Mouse (Mus musculus) stomach, embryonic 14.5 days (tissue): ENCODE results near the gene Mogat1. TPM values are rescaled to one million over a fixed set of nuclear protein-coding genes. Genes with fewer than 3 reads are reported as not detected.
"Not testable (repeated sequence)": the region's sequence is repeated elsewhere in the genome, so short reads cannot be mapped to it uniquely, and the experiment has no call there.

Experiments
- ATAC-seq: fragments of 200-750 bp; cut with Nextera tagmentation; 2 replicates; pipeline ENCODE4 v1.8.0; 2017; ENCODE audit warnings: low read depth, moderate TSS enrichment; ENCODE audit not compliant: insufficient number of reproducible peaks, insufficient read depth, low FRiP score
- H3K27ac ChIP-seq: fragments of 300-500 bp; sonication (generic); 2 replicates; pipeline ENCODE4 v1.5.1; 2014; ENCODE audit warnings: mild to moderate bottlenecking, low read length, moderate library complexity, mixed read lengths
- H3K27me3 ChIP-seq: fragments of 300-500 bp; sonication (generic); 2 replicates; pipeline ENCODE4 v1.6.1; 2014; ENCODE audit warnings: low read length, control low read depth, mixed read lengths; ENCODE audit not compliant: control insufficient read depth, insufficient read depth
- H3K36me3 ChIP-seq: fragments of 300-500 bp; sonication (generic); 2 replicates; pipeline ENCODE4 v1.6.1; 2014; ENCODE audit warnings: mild to moderate bottlenecking, control low read depth, low read length, moderate library complexity, mixed read lengths; ENCODE audit not compliant: control insufficient read depth, insufficient read depth
- H3K4me1 ChIP-seq: fragments of 300-500 bp; sonication (generic); 2 replicates; pipeline ENCODE4 v1.6.1; 2014; ENCODE audit warnings: low read length, control low read depth, mixed read lengths; ENCODE audit not compliant: control insufficient read depth, insufficient read depth
- H3K4me2 ChIP-seq: fragments of 300-500 bp; sonication (generic); replicated peaks from 2 replicates; pipeline ENCODE4 v1.6.1; 2014; ENCODE audit warnings: low read depth, low read length, control low read depth
- H3K4me3 ChIP-seq: fragments of 300-500 bp; sonication (generic); 2 replicates; pipeline ENCODE4 v1.5.1; 2014; ENCODE audit warnings: low read depth, low read length, control low read depth
- H3K9ac ChIP-seq: fragments of 300-500 bp; sonication (generic); replicated peaks from 2 replicates; pipeline ENCODE4 v1.6.1; 2014; ENCODE audit warnings: low read depth, mild to moderate bottlenecking, control low read depth, low read length, moderate library complexity, mixed read lengths
- H3K9me3 ChIP-seq: fragments of 300-500 bp; sonication (generic); 2 replicates; pipeline ENCODE4 v1.6.1; 2016; ENCODE audit warnings: low read depth, low read length, control low read depth; ENCODE audit not compliant: control insufficient read depth
- WGBS: fragments of 180-500 bp; shearing (Covaris S2); extraction: QIAGEN DNeasy Blood & Tissue Kit; methylation state at CpG from one replicate; pipeline ENCODE4 v1.1.7; 2014; 5-methylcytosine and 5-hydroxymethylcytosine counted together
- polyA plus RNA-seq: library from polyadenylated mRNA; unstranded; fragments of >200 nt; fragmentation: Nextera tagmentation; extraction: Ambion mirVana; gene quantifications from 2 replicates; pipeline ENCODE4 v1.2.1, GENCODE M21; 2014

Mogat1 gene
- polyA plus RNA-seq, 1 experiment from 2014 or later: not detected

DNA sequence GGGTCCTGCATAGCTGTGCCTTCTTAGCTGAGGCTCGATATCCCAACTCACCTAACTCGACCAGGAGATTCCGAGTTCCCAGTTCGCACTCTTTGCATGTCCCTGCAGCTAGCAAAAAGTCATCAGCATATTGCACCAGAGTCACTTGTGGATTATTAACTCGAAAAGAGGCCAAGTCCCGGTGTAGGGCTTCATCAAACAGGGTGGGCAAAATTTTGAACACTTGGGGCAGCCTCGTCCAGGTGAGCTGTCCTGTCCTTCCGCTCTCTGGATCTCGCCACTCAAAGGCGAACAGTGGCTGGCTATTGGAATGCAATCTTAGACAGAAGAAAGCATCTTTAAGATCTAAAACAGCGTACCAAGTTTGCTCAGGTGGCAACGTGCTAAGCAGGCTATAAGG is 8.9 kb upstream of the Mogat1 start:
- ATAC-seq, H3K9ac ChIP-seq, H3K9me3 ChIP-seq, H3K4me2 ChIP-seq, H3K4me1 ChIP-seq, H3K36me3 ChIP-seq, H3K4me3 ChIP-seq, H3K27ac ChIP-seq, H3K27me3 ChIP-seq: not testable (repeated sequence)
- 89% methylated on average over 12 of the region's 12 CpGs for WGBS

DNA sequence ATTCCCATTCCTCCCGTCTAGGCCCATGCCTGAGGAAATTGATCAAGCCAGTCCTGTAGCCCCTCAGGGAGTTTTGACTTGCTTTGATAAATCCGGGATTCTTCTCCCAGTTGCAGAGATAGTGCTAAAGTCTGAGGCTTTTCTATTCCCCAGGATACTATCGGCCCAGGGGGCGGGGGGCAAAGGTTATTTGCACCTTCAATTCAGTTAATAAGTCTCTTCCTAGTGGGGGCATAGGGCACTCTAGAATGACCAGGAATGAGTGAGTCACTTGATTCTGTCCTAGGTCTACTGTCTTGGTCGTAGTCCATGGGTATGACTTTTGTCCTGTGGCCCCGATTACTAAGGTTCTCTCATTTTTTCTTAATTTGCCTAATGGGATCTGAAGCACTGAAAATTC is 8.3 kb upstream of the Mogat1 start:
- Histone ChIP-seq H3K36me3 (no peaks in the 10 kb centered on the region), H3K9me3 (no peaks in the 10 kb centered on the region), H3K27me3 (no peaks in the 10 kb centered on the region), H3K4me3 (no peak overlapping the region), H3K9ac (no peak overlapping the region), H3K4me1 (no peaks in the 10 kb centered on the region), H3K4me2 (no peak overlapping the region), H3K27ac (no peak overlapping the region)
- WGBS: 93% methylated on average over 6 of the region's 6 CpGs
- no peak for ATAC-seq

DNA sequence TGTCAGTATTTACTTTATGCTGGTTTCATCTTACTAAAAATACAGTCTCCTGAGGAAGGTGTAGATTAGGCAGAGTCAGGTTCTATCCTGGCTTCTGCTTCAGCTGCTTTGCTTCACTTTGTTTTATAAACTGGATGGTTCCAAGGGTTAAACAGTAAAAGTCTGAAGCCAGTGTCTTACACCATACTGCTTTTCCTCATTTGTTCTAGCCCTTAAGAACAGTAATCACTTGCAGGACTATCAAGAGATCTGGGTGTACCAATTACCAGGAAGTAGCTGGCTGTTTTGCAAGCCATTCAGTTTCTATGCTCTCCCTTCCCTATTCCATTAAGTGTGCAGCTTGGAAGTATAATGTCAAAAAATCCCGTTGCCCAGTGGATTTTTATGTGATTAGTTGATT is 3.7 kb upstream of the Mogat1 start:
- ATAC-seq: no peak
- no peaks in the 10 kb centered on the region for H3K27me3 ChIP-seq
- H3K4me1 ChIP-seq: no peaks in the 10 kb centered on the region
- no peak overlapping the region for H3K9ac ChIP-seq
- H3K4me2 ChIP-seq: no peak overlapping the region
- no peak overlapping the region for H3K4me3 ChIP-seq
- no peak overlapping the region for H3K27ac ChIP-seq
- no peaks in the 10 kb centered on the region for H3K36me3 ChIP-seq
- WGBS: 39% methylated on average over 1 of the region's 1 CpGs
- H3K9me3 ChIP-seq: no peaks in the 10 kb centered on the region

- H3K9ac ChIP-seq: no peak within 1 kb of the TSS
- no peaks in the 10 kb centered on the region for H3K4me1 ChIP-seq
- peak within 1 kb of the TSS; percentile 46 for H3K4me2 ChIP-seq
- peak within 1 kb of the TSS; percentile 10 for H3K4me3 ChIP-seq
- no peak within 1 kb of the TSS for H3K27ac ChIP-seq
- peak; percentile 49; the same call in 1 of the 2 replicates for ATAC-seq
- 4% methylated on average over 25 of the region's 25 CpGs for WGBS
- no peaks in the 10 kb centered on the region for H3K27me3 ChIP-seq
- no peaks in the 10 kb centered on the region for H3K36me3 ChIP-seq
- no peaks in the 10 kb centered on the region for H3K9me3 ChIP-seq
Observed at GRCm38 (mm10) chr1:78511621-78512160, 900 bp downstream of the Mogat1 start, which contains the start of gene BC035947. TSS of gene BC035947 (minus strand) at chr1:78512158.

- H3K9me3 ChIP-seq: no peaks in the 10 kb centered on the region
- WGBS: 82% methylated on average over 8 of the region's 8 CpGs
- no peaks in the 10 kb centered on the region for H3K4me1 ChIP-seq
- H3K27me3 ChIP-seq: no peaks in the 10 kb centered on the region
- H3K27ac ChIP-seq: no peak overlapping the region
- H3K4me3 ChIP-seq: no peak overlapping the region
- no peak overlapping the region for H3K4me2 ChIP-seq
- H3K36me3 ChIP-seq: no peaks in the 10 kb centered on the region
- no peak overlapping the region for H3K9ac ChIP-seq
- no peak for ATAC-seq
Observed at GRCm38 (mm10) chr1:78512756-78513155, 2.0 kb downstream of the Mogat1 start.

GRCm38 (mm10) chr1:78518907-78519306 is 8.1 kb downstream of the Mogat1 start:
- Histone ChIP-seq H3K4me3 (no peak overlapping the region), H3K36me3 (no peaks in the 10 kb centered on the region), H3K4me2 (no peak overlapping the region), H3K9me3 (no peaks in the 10 kb centered on the region), H3K27me3 (no peaks in the 10 kb centered on the region), H3K27ac (no peak overlapping the region), H3K4me1 (no peaks in the 10 kb centered on the region), H3K9ac (no peak overlapping the region)
- WGBS: 87% methylated on average over 7 of the region's 7 CpGs
- no peak for ATAC-seq

DNA sequence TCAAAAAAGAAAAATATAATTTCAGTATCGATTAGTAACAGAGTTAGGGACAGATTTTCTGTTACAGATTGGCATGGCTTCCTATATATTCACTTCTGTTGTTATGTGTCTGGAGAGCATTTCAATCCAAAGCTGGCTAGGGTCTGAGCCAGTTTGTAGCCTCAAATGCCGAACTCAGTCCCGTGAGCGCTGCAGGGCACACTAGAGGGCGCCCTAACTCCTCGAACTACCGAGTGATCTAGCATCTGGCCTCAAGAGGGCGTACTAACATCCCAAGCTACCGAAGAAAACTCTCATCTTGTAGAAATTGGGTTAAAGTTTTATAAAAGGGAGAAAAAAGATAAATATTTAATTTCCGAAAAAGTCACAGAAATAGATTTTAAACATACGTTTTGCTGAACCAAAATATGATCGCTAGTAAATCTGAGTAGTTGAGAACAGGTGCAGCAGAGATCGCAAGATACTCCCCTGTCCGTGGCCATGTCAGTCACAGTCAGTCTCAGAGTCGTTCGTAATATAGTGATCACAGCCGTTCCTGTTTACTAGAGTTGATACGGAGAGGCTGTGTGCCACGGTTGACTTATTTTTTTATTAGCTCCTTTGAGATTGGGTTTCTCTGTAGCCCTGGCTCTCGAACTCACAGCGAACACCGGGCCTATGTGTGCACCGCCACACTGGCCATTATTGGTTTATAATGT is 14.5 kb downstream of the Mogat1 start:
- Histone ChIP-seq H3K9me3 (no peaks in the 10 kb centered on the region), H3K4me2 (no peak overlapping the region), H3K4me1 (no peaks in the 10 kb centered on the region), H3K27me3 (no peaks in the 10 kb centered on the region), H3K36me3 (no peaks in the 10 kb centered on the region), H3K4me3 (no peak overlapping the region), H3K27ac (no peak overlapping the region), H3K9ac (no peak overlapping the region)
- WGBS: 50% methylated on average over 23 of the region's 23 CpGs
- ATAC-seq: no peak

- H3K4me1 ChIP-seq: no peaks in the 10 kb centered on the region
- H3K36me3 ChIP-seq: no peaks in the 10 kb centered on the region
- 85% methylated on average over 3 of the region's 3 CpGs for WGBS
- no peak overlapping the region for H3K4me2 ChIP-seq
- no peak overlapping the region for H3K27ac ChIP-seq
- ATAC-seq: no peak
- H3K9ac ChIP-seq: no peak overlapping the region
- H3K4me3 ChIP-seq: no peak overlapping the region
- H3K27me3 ChIP-seq: no peaks in the 10 kb centered on the region
- no peaks in the 10 kb centered on the region for H3K9me3 ChIP-seq
Observed at GRCm38 (mm10) chr1:78528356-78528755, 17.6 kb downstream of the Mogat1 start.

- no peaks in the 10 kb centered on the region for H3K4me1 ChIP-seq
- no peaks in the 10 kb centered on the region for H3K27me3 ChIP-seq
- 82% methylated on average over 8 of the region's 8 CpGs for WGBS
- no peaks in the 10 kb centered on the region for H3K36me3 ChIP-seq
- H3K4me2 ChIP-seq: no peak overlapping the region
- H3K4me3 ChIP-seq: no peak overlapping the region
- no peak overlapping the region for H3K9ac ChIP-seq
- H3K9me3 ChIP-seq: no peaks in the 10 kb centered on the region
- ATAC-seq: no peak
- H3K27ac ChIP-seq: no peak overlapping the region
Observed at GRCm38 (mm10) chr1:78529011-78529410, 18.2 kb downstream of the Mogat1 start.
